Comparison of ENCODE assay signal across 9 mouse cellular contexts in genomic region chr2:152723651-152724331, GRCm38 (mm10). TPM values are rescaled to one million over a fixed set of nuclear protein-coding genes. Genes with fewer than 3 reads are reported as not detected.
DNase-seq lines count a peak whose midpoint lies in the region; ATAC-seq lines count a peak whose summit lies in the region.
"Had no signal": no experiment of that assay in that cellular context is flagged by ENCODE, and none has a peak within 500 bp of the region (broad histone marks: within the 10 kb centered on the region; RNA-seq: fewer than 3 reads in every experiment).

No protein-coding gene starts in this region.

- no peaks in the 10 kb centered on the region for H3K9me3 ChIP-seq in heart, embryonic 11.5 days (replicated peaks; ENCODE audit: control insufficient read depth, low read length)

- H3K27me3 ChIP-seq in heart, embryonic 11.5 days (ENCODE audit: control insufficient read depth, insufficient read depth, low read length), result no peaks in the 10 kb centered on the region

- WGBS in heart, embryonic 11.5 days (ENCODE audit: insufficient replicate concordance), result 3% methylated on average over 37 of the region's 37 CpGs

- H3K27ac ChIP-seq in brown adipose tissue, adult 24 weeks (replicated peaks; ENCODE audit: low read depth, low read length), result peak overlapping the region; percentile 100
- H3K27ac ChIP-seq in heart, embryonic 11.5 days (ENCODE audit: low read depth, low read length), result no peak overlapping the region

- peak; percentile 7 for DNase-seq in ES-CJ7 (ENCODE audit: low read depth, low spot score)
- DNase-seq in kidney, postnatal 14 days, result peak; percentile 69
- DNase-seq in spleen, postnatal 36 days (ENCODE audit: low spot score in 2 of 2), result no peak
- no peak for DNase-seq in left cerebral cortex, adult 11 months (ENCODE audit: low spot score)
- no peak for DNase-seq in urinary bladder, postnatal 14 days (ENCODE audit: low spot score)

- peaks cover 13% of the 10 kb centered on the region for H3K4me1 ChIP-seq in brown adipose tissue, adult 24 weeks (ENCODE audit: control insufficient read depth, insufficient read depth, insufficient read length, low read length)
- H3K4me1 ChIP-seq in heart, embryonic 11.5 days (ENCODE audit: control insufficient read depth, insufficient read depth, low read length), result peaks cover 15% of the 10 kb centered on the region; the same call in 1 of the 2 replicates

- H3K36me3 ChIP-seq in heart, embryonic 11.5 days (ENCODE audit: control insufficient read depth, insufficient read depth, low read length), result no peaks in the 10 kb centered on the region

- H3K9ac ChIP-seq in heart, embryonic 11.5 days (ENCODE audit: low read depth, low read length), result peak overlapping the region; percentile 69

- peak; percentile 41; the same call in 1 of the 2 replicates for ATAC-seq in heart, embryonic 11.5 days (replicated peaks; ENCODE audit: insufficient number of reproducible peaks, low FRiP score, low TSS enrichment)
- peak; percentile 70 for ATAC-seq in megakaryocyte, adult 5-6 weeks (ENCODE audit: poor library complexity, severe bottlenecking)

- peak overlapping the region; percentile 58 for H3K4me3 ChIP-seq in brown adipose tissue, adult 24 weeks (ENCODE audit: insufficient read depth, low read depth, low read length)
- peak overlapping the region; percentile 44 for H3K4me3 ChIP-seq in heart, embryonic 11.5 days (ENCODE audit: low read depth, low read length)
- H3K4me3 ChIP-seq: myocyte had no signal

- H3K4me2 ChIP-seq in heart, embryonic 11.5 days, result peak overlapping the region; percentile 81

RNA-seq across cellular contexts. Expression of gene Id1, which starts 12.3 kb away (rescaled TPM):
- polyA plus RNA-seq in brown adipose tissue, adult 24 weeks (2012; ENCODE audit: insufficient read depth, insufficient read length, missing spikeins), result 48.0 and 59.8 TPM in 2 replicates
- 95.3 and 98.1 TPM in 2 replicates for polyA plus RNA-seq in heart, embryonic 11.5 days (2014; fragmentation: Nextera tagmentation; extraction: Ambion mirVana)
- total RNA-seq in megakaryocyte, adult 5-6 weeks (2015), result 28.4 and 48.3 TPM in 2 replicates
- total RNA-seq in megakaryocyte, adult 5-6 weeks (2017), result 35.0 and 40.1 TPM in 2 replicates

RNA-seq across cellular contexts. Expression of gene Cox4i2, which starts 30.2 kb away (rescaled TPM):
- 6.3 and 8.7 TPM in 2 replicates for polyA plus RNA-seq in brown adipose tissue, adult 24 weeks (2012; ENCODE audit: insufficient read depth, insufficient read length, missing spikeins)
- polyA plus RNA-seq in heart, embryonic 11.5 days (2014; fragmentation: Nextera tagmentation; extraction: Ambion mirVana), result 22.4 and 22.5 TPM in 2 replicates
- 0.20 and 0.55 TPM in 2 replicates for total RNA-seq in megakaryocyte, adult 5-6 weeks (2015)
- 0.41 TPM in 1 of 2 replicates, not detected in the other for total RNA-seq in megakaryocyte, adult 5-6 weeks (2017)
- polyA plus RNA-seq: myocyte had no signal

RNA-seq across cellular contexts. Expression of gene Mcts2, which starts 37.0 kb away (rescaled TPM):
- polyA plus RNA-seq in brown adipose tissue, adult 24 weeks (2012; ENCODE audit: insufficient read depth, insufficient read length, missing spikeins), result 42.0 and 42.5 TPM in 2 replicates
- polyA plus RNA-seq in heart, embryonic 11.5 days (2014; fragmentation: Nextera tagmentation; extraction: Ambion mirVana), result 22.2 and 29.2 TPM in 2 replicates
- total RNA-seq in megakaryocyte, adult 5-6 weeks (2015), result 8.4 and 9.3 TPM in 2 replicates
- 7.1 and 8.3 TPM in 2 replicates for total RNA-seq in megakaryocyte, adult 5-6 weeks (2017)

RNA-seq across cellular contexts. Expression of gene H13, which starts 54.5 kb away (rescaled TPM):
- 54.9 and 59.2 TPM in 2 replicates for polyA plus RNA-seq in brown adipose tissue, adult 24 weeks (2012; ENCODE audit: insufficient read depth, insufficient read length, missing spikeins)
- polyA plus RNA-seq in heart, embryonic 11.5 days (2014; fragmentation: Nextera tagmentation; extraction: Ambion mirVana), result 92.3 and 92.8 TPM in 2 replicates
- total RNA-seq in megakaryocyte, adult 5-6 weeks (2015), result 165 and 166 TPM in 2 replicates
- 100 and 109 TPM in 2 replicates for total RNA-seq in megakaryocyte, adult 5-6 weeks (2017)

Comparison
In these comparisons a context has a peak if more than half of its experiments do, and no peak if none do; other contexts are left out.
1. DNase-seq: peak in ES-CJ7 (single experiment) and kidney, postnatal 14 days (single experiment); none in spleen, postnatal 36 days (0 of 2), left cerebral cortex, adult 11 months (single experiment) and urinary bladder, postnatal 14 days (single experiment).